27 mouse cellular contexts compared by ENCODE assay signal in the genomic region with DNA sequence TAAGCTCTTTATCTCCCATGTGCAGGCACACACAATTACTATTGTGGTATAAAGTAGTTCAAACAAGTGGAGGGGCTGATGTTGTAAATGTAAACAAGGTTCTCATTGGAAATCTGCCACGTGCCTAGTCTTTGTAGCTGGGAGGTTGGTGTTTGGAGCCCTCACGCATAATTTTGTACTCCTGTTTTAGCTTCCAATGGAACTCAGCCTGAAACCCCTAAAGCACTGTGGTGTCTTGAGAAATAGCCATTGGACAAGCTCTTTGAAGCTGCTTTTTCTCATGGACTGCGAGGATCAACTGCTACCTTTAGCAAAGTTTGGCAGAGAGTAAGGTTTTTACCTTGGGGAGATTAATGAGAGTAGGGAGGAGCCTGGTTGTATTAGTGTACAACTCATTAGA. TPM values are rescaled to one million over a fixed set of nuclear protein-coding genes. Genes with fewer than 3 reads are reported as not detected.
A peak's percentile ranks its signal among the peaks of the same experiment; 100 is the strongest.
DNase-seq lines count a peak whose midpoint lies in the region; ATAC-seq and TF ChIP-seq lines count a peak whose summit lies in the region.
"Had no signal": no experiment of that assay in that cellular context is flagged by ENCODE, and none has a peak within 500 bp of the region (broad histone marks: within the 10 kb centered on the region; RNA-seq: fewer than 3 reads in every experiment).

No protein-coding gene starts in this region.

- no peaks in the 10 kb centered on the region for H3K27me3 ChIP-seq in limb, embryonic 11.5 days (ENCODE audit: control insufficient read depth, insufficient read depth, low read length)
- H3K27me3 ChIP-seq in limb, embryonic 10.5 days (ENCODE audit: low read depth, poor library complexity, severe bottlenecking): no peaks in the 10 kb centered on the region
- H3K27me3 ChIP-seq: CH12.LX; embryonic facial prominence, embryonic 13.5 days; embryonic facial prominence, embryonic 15.5 days; forebrain, embryonic 13.5 days; forebrain, embryonic 15.5 days; Patski had no signal

- no peak for ATAC-seq in limb, embryonic 11.5 days (ENCODE audit: insufficient number of reproducible peaks, low FRiP score, low TSS enrichment, low read depth)
- ATAC-seq: activated CD4-positive, CD25-positive, alpha-beta regulatory T cell, adult 4 months; CD4-positive, CD25-positive, alpha-beta regulatory T cell, adult 4 months; forebrain, embryonic 13.5 days; forebrain, embryonic 15.5 days; forebrain, postnatal 0 days; Patski had no signal

- H3K4me3 ChIP-seq in limb, embryonic 11.5 days (ENCODE audit: low read depth, low read length): no peak overlapping the region
- H3K4me3 ChIP-seq in limb, embryonic 10.5 days: no peak overlapping the region
- H3K4me3 ChIP-seq: embryonic facial prominence, embryonic 13.5 days; embryonic facial prominence, embryonic 15.5 days; erythroblast, embryonic 14.5 days; forebrain, embryonic 13.5 days; forebrain, embryonic 15.5 days had no signal

- H3K27ac ChIP-seq in limb, embryonic 11.5 days (replicated peaks; ENCODE audit: low read depth, low read length): no peak overlapping the region
- H3K27ac ChIP-seq in limb, embryonic 10.5 days: no peak overlapping the region
- H3K27ac ChIP-seq: embryonic facial prominence, embryonic 13.5 days; embryonic facial prominence, embryonic 15.5 days; forebrain, embryonic 13.5 days; forebrain, embryonic 15.5 days had no signal

- no peaks in the 10 kb centered on the region for H3K9me3 ChIP-seq in limb, embryonic 11.5 days (ENCODE audit: control insufficient read depth, low read length)
- no peaks in the 10 kb centered on the region for H3K9me3 ChIP-seq in limb, embryonic 10.5 days (replicated peaks)
- H3K9me3 ChIP-seq: embryonic facial prominence, embryonic 13.5 days; embryonic facial prominence, embryonic 15.5 days; forebrain, embryonic 13.5 days; forebrain, embryonic 15.5 days had no signal

- H3K9ac ChIP-seq in limb, embryonic 11.5 days (ENCODE audit: low read length): no peak overlapping the region
- H3K9ac ChIP-seq: embryonic facial prominence, embryonic 13.5 days; embryonic facial prominence, embryonic 15.5 days; forebrain, embryonic 13.5 days; forebrain, embryonic 15.5 days; forebrain, postnatal 0 days had no signal

- no peak for TF ChIP-seq POLR2A in brain, embryonic 14.5 days (IDR thresholded peaks at IDR 0.05; ENCODE audit: borderline replicate concordance, extremely low read depth, insufficient read depth, insufficient read length, poor library complexity, severe bottlenecking)

- no peak for TF ChIP-seq CTCF in brain, embryonic 14.5 days (IDR thresholded peaks at IDR 0.05; ENCODE audit: borderline replicate concordance, extremely low read depth, insufficient read depth, insufficient read length)

- H3K4me2 ChIP-seq in limb, embryonic 11.5 days (ENCODE audit: low read depth, severe bottlenecking): no peak overlapping the region
- H3K4me2 ChIP-seq: embryonic facial prominence, embryonic 13.5 days; embryonic facial prominence, embryonic 15.5 days; forebrain, embryonic 13.5 days; forebrain, embryonic 15.5 days had no signal

- 70% methylated on average over 3 of the region's 3 CpGs for WGBS in limb, embryonic 11.5 days
- WGBS in limb, embryonic 10.5 days: 75% methylated on average over 3 of the region's 3 CpGs

- H3K4me1 ChIP-seq in limb, embryonic 11.5 days (ENCODE audit: control insufficient read depth, insufficient read depth, low read length): no peaks in the 10 kb centered on the region
- H3K4me1 ChIP-seq in limb, embryonic 10.5 days: no peaks in the 10 kb centered on the region
- H3K4me1 ChIP-seq: embryonic facial prominence, embryonic 13.5 days; embryonic facial prominence, embryonic 15.5 days; forebrain, embryonic 13.5 days; forebrain, embryonic 15.5 days had no signal

- peak; percentile 4 for DNase-seq in limb, embryonic 11.5 days (ENCODE audit: low spot score)
- DNase-seq in limb, embryonic 10.5 days (ENCODE audit: low spot score): no peak
- peak; percentile 5 for DNase-seq in brain, embryonic 14.5 days (ENCODE audit: low read depth)
- DNase-seq in gonadal fat pad, adult 2 months (ENCODE audit: low read depth): peak; percentile 55
- DNase-seq in kidney, adult 9 months: no peak
- DNase-seq: adrenal gland, adult 8-10 months; adrenal gland, postnatal 14 days; adrenal gland, postnatal 36 days; B cell, adult 2 months; cerebellum, adult 11 months; cerebellum, adult 18-20 months; cerebellum, adult 8-10 months; cerebellum, adult 9-11 months; cerebellum, postnatal 14 days; cerebellum, postnatal 36 days; embryo, embryonic 11 days; forebrain, postnatal 0 days had no signal

- H3K36me3 ChIP-seq in limb, embryonic 11.5 days (ENCODE audit: control insufficient read depth, insufficient read depth, low read length): no peaks in the 10 kb centered on the region
- no peaks in the 10 kb centered on the region for H3K36me3 ChIP-seq in limb, embryonic 10.5 days
- H3K36me3 ChIP-seq: embryonic facial prominence, embryonic 13.5 days; embryonic facial prominence, embryonic 15.5 days; forebrain, embryonic 15.5 days; G1E had no signal

RNA-seq across cellular contexts. Expression of a gene that starts 24.3 kb away (rescaled TPM):
- 0.79 and 1.2 TPM in 2 replicates for polyA plus RNA-seq in limb, embryonic 11.5 days (2014; fragmentation: Nextera tagmentation; extraction: Ambion mirVana)
- polyA plus RNA-seq in limb, embryonic 10.5 days (2016; fragmentation: Nextera tagmentation; extraction: Ambion mirVana): 0.59 and 0.99 TPM in 2 replicates
- 2.8 and 5.5 TPM in 2 replicates for polyA plus RNA-seq in brain, embryonic 14.5 days (2012; rRNA removed)
- polyA plus RNA-seq in gonadal fat pad, adult 2 months (2012; rRNA removed): 1.2 and 3.2 TPM in 2 replicates
- polyA plus RNA-seq: activated CD4-positive, CD25-positive, alpha-beta regulatory T cell, adult 4 months; CD4-positive, CD25-positive, alpha-beta regulatory T cell, adult 4 months; erythroblast, embryonic 14.5 days; G1E had no signal

Comparison
In these comparisons a context has a peak if more than half of its experiments do, and no peak if none do; other contexts are left out.
1. DNase-seq: peak in limb, embryonic 11.5 days (single experiment), brain, embryonic 14.5 days (single experiment) and gonadal fat pad, adult 2 months (single experiment); none in limb, embryonic 10.5 days (single experiment) and kidney, adult 9 months (single experiment).